Mouse (Mus musculus) testis, adult 2 months (tissue): ENCODE results near the gene Zfp334.

Source experiments
- CTCF ChIP-seq: fragments of 200-500 bp; IDR thresholded peaks from 2 replicates; pipeline ENCODE4 v1.5.1; 2012; ENCODE audit warnings: low read depth, mild to moderate bottlenecking, inconsistent platforms, low read length, moderate library complexity; ENCODE audit not compliant: control insufficient read depth, insufficient read depth, insufficient replicate concordance
- POLR2A ChIP-seq: fragments of 200-500 bp; IDR thresholded peaks from 2 replicates; pipeline ENCODE4 v1.6.1; 2012; ENCODE audit warnings: low read depth, mild to moderate bottlenecking, inconsistent platforms, low read length, moderate library complexity; ENCODE audit not compliant: control insufficient read depth

- TF ChIP-seq POLR2A = no peak
- TF ChIP-seq CTCF = no peak
Observed at GRCm38 (mm10) chr2:165396831-165397501, 8.9 kb upstream of the Zfp334 start.
